Mouse (Mus musculus): ENCODE results near the gene Gm3286. TPM values are rescaled to one million over a fixed set of nuclear protein-coding genes. Genes with fewer than 3 reads are reported as not detected.

Gm3286 gene
- total RNA-seq (2023), result not detected

GRCm38 (mm10) chr5:95510458-95510857 lies at the start of gene Gm3286:
Gene Gm3286 (plus strand): TSS chr5:95510758.

Other genes starting within 250 kb of the Gm3286 start
- not detected for gene Gm10424, start 238.0 kb upstream of the Gm3286 start, total RNA-seq (2023)
- not detected for gene Gm3259, start 204.8 kb upstream of the Gm3286 start, total RNA-seq (2023)
- gene D5Ertd577e, start 54.0 kb upstream of the Gm3286 start, total RNA-seq (2023), result not detected
- not detected for gene Gm7971, start 84.1 kb downstream of the Gm3286 start, total RNA-seq (2023)
- gene Gm7978, start 225.4 kb downstream of the Gm3286 start, total RNA-seq (2023), result not detected
- not detected for gene Gm7982, start 231.3 kb downstream of the Gm3286 start, total RNA-seq (2023)